Mouse (Mus musculus) cerebellum, adult 11 months (tissue): ENCODE measurements around the gene Ninj1.

Source experiments
- DNase-seq: peaks from one replicate; pipeline ENCODE4 v3.0.0; 2022

Gene Ninj1

DNA sequence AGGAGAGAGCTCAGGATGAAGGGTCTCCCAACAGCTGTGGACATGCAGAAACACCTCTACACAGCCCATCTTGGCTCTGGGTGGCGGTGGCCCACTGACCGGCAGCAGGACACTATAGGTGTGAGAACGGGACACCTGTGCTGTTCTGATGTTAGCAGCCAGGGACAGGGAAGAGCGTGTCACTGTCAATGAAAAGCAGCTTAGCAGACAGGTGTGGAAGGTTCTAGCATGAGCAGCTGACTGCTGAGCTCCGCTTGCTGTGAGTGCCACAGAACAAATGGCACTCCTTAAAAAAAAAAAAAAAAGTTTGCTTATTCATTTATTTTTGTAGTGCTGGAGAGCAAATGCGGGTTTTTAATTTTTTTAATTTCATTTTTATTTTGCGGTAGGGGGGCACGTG, 50.3 kb downstream of the Ninj1 start:
- no peak for DNase-seq

DNA sequence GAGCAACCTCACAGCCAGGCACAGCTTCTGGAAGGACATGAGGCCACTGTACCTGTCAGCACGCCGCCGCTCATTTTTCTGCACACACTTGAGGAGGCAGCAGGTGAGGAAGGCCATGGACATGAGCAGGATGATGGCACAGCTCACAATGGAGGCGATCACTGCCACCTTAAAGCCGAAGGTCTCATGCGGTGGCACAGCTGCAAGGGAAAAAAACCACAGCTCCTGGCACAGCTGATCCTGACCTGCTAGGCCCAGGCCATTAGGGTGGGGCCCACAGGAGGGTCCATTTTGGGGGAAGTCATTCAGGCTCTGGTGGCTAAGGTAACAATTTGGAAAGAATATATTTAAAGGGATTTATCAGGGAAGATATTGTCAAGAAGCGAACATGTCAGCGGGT, 51.5 kb downstream of the Ninj1 start:
- no peak for DNase-seq

DNA sequence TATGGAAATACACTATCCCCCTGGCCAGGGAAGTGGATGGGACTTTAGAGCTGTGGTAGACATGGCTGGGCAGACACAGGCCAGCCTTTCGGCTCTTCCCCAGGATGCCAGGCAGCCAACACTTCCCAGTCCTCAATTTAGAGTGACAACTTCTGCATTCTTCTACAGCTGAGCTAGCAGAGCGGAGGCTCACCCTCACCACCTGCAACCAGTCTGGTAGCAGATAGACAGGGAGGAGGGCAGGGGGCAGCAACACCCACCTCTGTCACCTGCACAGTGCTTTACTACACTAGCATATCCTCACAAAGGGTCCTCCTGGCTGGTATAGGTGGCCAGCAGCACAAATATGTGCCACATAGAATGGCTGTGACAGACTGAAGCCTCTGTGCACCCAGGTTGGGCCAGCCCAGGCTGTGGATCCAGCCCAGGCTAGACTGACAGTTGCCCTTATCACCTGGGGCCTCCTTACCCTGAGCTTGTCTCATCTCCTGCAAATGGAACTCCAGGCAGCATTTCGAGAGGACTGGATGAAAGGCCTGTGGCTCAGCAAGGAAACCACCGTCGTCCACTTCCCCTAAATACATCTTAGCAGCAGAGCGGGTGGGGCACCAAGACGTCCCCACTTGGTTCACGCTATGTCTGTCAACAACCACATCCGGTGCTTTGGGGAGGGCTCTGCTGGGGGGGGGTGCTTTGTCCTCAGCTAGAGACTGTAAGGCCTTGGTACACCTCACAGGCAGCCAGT, 55.2 kb downstream of the Ninj1 start:
- DNase-seq = no peak

DNA sequence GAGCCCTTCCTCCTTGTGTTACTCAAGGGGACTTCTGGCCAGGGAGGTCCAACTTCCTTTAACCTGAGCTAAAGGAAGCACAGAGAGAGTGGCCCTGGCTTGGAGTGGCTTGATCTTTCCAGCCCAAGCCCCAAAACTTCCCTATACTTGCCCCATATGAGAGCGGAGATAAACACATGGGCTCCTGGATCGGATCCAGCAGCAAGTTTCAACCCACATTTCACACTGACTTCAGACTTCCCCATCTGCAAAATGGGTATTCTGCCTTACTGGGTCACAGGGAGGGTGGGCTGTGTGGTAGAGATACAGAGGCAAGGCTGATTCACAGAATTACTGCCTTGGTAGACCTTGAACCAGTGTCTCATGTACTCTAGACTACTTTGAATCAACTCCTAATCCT, 56.2 kb downstream of the Ninj1 start:
- DNase-seq = no peak

GRCm38 (mm10) chr13:49245251-49245650, 58.0 kb downstream of the Ninj1 start:
- DNase-seq = no peak
